Comparison of ENCODE assay signal across 11 mouse cellular contexts in genomic region chr7:142675644-142676043, GRCm38 (mm10). TPM values are rescaled to one million over a fixed set of nuclear protein-coding genes. Genes with fewer than 3 reads are reported as not detected.
DNase-seq lines count a peak whose midpoint lies in the region; ATAC-seq and TF ChIP-seq lines count a peak whose summit lies in the region.
"Had no signal": no experiment of that assay in that cellular context is flagged by ENCODE, and none has a peak within 500 bp of the region (broad histone marks: within the 10 kb centered on the region; RNA-seq: fewer than 3 reads in every experiment).

No protein-coding gene starts in this region.

- peaks cover 5% of the 10 kb centered on the region; the same call in 1 of the 2 replicates for H3K9me3 ChIP-seq in G1E (replicated peaks)

- intact Hi-C loops in heart, postnatal 25 days (cut with DNase I), result loop anchor here (2.0 to 5.0 kb wide), 2 partner anchors 238 to 359 kb away; no protein-coding TSS in a partner anchor
- intact Hi-C loops in heart, postnatal 14 days (cut with DNase I), result loop anchor here (2.0 to 5.0 kb wide), 3 partner anchors 193 to 359 kb away; no protein-coding TSS in a partner anchor

- TF ChIP-seq CTCF in G1E (IDR thresholded peaks at IDR 0.05; ENCODE audit: low read depth, low read length), result no peak

- peak; percentile 66 for DNase-seq in heart, adult 11 months
- DNase-seq in heart, postnatal 25 days (ENCODE audit: low spot score), result no peak
- DNase-seq in G1E (ENCODE audit: low spot score), result peak; percentile 32
- peak; percentile 57 to 75 for DNase-seq in cerebellum, postnatal 36 days
- peak; percentile 53 to 73 for DNase-seq in heart, postnatal 14 days
- peak; percentile 65 to 78 for DNase-seq in layer of hippocampus, postnatal 14 days (ENCODE audit: low spot score in 2 of 2)
- DNase-seq in mesoderm, embryonic 11.5 days (ENCODE audit: low read depth, low spot score), result peak; percentile 77

- no peak overlapping the region for H3K4me3 ChIP-seq in G1E (ENCODE audit: low read depth, low read length)

- no peak for ATAC-seq in G1E (ENCODE audit: extremely low read depth, insufficient number of reproducible peaks, low FRiP score, poor library complexity, severe bottlenecking)
- no peak for ATAC-seq in erythroid progenitor cell, adult 5-6 weeks (replicated peaks; ENCODE audit: low FRiP score, poor library complexity, severe bottlenecking)

- no peaks in the 10 kb centered on the region; the same call in 1 of the 2 replicates for H3K27me3 ChIP-seq in G1E (ENCODE audit: insufficient read depth, low read length)

- H3K36me3 ChIP-seq in G1E (replicated peaks), result no peaks in the 10 kb centered on the region

- H3K4me1 ChIP-seq in G1E (ENCODE audit: insufficient read depth, low read depth, low read length), result no peaks in the 10 kb centered on the region

RNA-seq across cellular contexts. Expression of gene Gm49394, which starts 5.9 kb away (rescaled TPM):
- total RNA-seq in heart, postnatal 25 days (2021), result not detected
- not detected in 2 replicates for total RNA-seq in G1E (2014; fragmentation: Nextera tagmentation)
- total RNA-seq in G1E (2017), result under 0.01 TPM in 1 of 2 replicates, not detected in the other
- polyA plus RNA-seq in G1E (2012), result not detected in 2 replicates
- total RNA-seq in heart, postnatal 14 days (2021), result not detected
- total RNA-seq in layer of hippocampus, postnatal 14 days (2021), result under 1 TPM; 0.09 to 0.12 TPM
- not detected in 2 replicates for total RNA-seq in erythroid progenitor cell, adult 5-6 weeks (2015; ENCODE audit: low replicate concordance)
- total RNA-seq in erythroid progenitor cell, adult 5-6 weeks (2017; ENCODE audit: low replicate concordance), result not detected in 2 replicates
- total RNA-seq: adrenal gland, adult 18-20 months; left cerebral cortex, adult 8-10 months had no signal
- polyA plus RNA-seq: spleen, adult 2 months had no signal

RNA-seq across cellular contexts. Expression of gene Igf2, which starts 9.0 kb away (rescaled TPM):
- total RNA-seq in heart, postnatal 25 days (2021), result 100 to 1,000 TPM; 131 to 156 TPM
- total RNA-seq in G1E (2014; fragmentation: Nextera tagmentation) (not detected in 2 replicates), G1E (2017) (under 0.01 and 0.27 TPM in 2 replicates)
- not detected in 2 replicates for polyA plus RNA-seq in G1E (2012)
- 100 to 1,000 TPM; 349 to 384 TPM for total RNA-seq in heart, postnatal 14 days (2021)
- 100 to 1,000 TPM; 132 to 227 TPM for total RNA-seq in layer of hippocampus, postnatal 14 days (2021)
- not detected in 2 replicates for total RNA-seq in erythroid progenitor cell, adult 5-6 weeks (2015; ENCODE audit: low replicate concordance)
- not detected in 2 replicates for total RNA-seq in erythroid progenitor cell, adult 5-6 weeks (2017; ENCODE audit: low replicate concordance)

Comparison
In these comparisons a context has a peak if more than half of its experiments do, and no peak if none do; other contexts are left out.
1. RNA of gene Igf2, which starts 9.0 kb away (total RNA-seq): 349 to 384 TPM in heart, postnatal 14 days, 132 to 227 TPM in layer of hippocampus, postnatal 14 days and 131 to 156 TPM in heart, postnatal 25 days; under 0.01 to 0.27 TPM in G1E and not detected in erythroid progenitor cell, adult 5-6 weeks; every median in the first group is over 100 times any median in the second.